Mouse (Mus musculus) ES-CJ7 (cell line): ENCODE data around the gene Derl2.

Experiments used
- DNase-seq: peaks from one replicate; pipeline ENCODE4 v3.0.0; 2011; ENCODE audit warnings: low read depth, low spot score

The Derl2 gene

DNA sequence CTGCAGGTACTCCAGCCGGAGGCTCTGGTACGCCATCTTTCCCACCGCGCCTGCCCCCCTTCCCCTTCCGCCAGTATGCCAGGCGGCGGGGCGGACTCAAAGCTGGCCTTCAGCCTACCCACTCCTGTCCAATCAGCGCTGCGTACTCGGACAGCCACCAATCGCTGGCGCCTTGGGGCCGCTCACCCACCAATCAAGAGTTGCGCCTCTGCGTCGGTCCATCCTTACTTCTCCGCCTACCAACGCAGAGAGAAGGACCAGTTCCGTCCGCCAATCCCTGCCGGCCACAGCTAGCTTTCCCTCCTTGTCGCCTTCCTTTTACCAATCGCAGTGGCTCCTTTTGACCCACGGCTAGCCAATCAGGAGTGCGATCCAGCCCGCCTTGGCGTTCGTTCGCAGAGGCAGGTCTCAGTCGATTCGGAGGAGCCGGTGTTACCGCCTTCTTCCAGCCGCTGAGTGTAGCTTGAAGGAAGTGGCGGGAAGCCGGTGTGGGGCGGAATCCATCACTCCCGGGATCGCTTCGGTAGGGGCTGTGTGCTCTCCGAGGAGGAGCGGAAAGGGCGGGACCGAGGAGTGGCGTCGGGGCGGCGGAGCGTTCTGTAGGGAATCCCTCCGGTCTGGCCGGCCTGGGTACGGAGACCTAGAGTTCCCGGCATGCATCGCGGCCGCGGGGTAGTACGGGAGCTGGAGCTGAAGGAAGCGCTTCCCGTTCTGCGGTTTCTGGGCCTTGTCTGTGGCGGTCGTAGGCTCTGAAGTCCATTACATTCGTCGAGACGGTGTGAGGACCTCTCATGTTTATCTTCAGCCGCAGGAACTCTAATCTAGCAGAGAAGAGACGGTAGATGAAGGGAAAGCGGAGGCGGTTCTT is at the start of gene Derl2, which contains the start of gene Mis12:
Derl2 (minus strand) TSS at position 641 of the 868 bp plus-strand sequence.
Mis12 (plus strand) TSS at position 411 of the 868 bp plus-strand sequence.
- DNase-seq = peak; percentile 99

DNA sequence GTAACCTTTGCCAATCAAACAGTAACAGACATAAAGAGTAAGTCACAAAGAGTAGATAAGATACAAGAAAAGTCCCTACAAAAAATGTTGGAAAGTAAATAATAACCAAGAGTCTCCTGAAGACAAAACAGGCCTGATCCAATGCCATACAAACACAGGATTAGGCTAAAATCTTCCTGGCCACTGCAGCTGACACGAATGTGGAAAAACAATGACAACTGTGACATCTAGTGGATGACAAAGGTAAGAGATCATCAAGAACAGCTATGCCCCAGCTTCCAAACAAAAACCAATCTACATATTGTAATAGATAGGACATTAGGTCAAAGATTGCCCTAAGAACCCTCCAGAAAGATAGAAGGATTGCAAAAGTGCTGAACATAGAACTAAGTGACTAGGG is 32.9 kb upstream of the Derl2 start:
- DNase-seq = peak; percentile 37

DNA sequence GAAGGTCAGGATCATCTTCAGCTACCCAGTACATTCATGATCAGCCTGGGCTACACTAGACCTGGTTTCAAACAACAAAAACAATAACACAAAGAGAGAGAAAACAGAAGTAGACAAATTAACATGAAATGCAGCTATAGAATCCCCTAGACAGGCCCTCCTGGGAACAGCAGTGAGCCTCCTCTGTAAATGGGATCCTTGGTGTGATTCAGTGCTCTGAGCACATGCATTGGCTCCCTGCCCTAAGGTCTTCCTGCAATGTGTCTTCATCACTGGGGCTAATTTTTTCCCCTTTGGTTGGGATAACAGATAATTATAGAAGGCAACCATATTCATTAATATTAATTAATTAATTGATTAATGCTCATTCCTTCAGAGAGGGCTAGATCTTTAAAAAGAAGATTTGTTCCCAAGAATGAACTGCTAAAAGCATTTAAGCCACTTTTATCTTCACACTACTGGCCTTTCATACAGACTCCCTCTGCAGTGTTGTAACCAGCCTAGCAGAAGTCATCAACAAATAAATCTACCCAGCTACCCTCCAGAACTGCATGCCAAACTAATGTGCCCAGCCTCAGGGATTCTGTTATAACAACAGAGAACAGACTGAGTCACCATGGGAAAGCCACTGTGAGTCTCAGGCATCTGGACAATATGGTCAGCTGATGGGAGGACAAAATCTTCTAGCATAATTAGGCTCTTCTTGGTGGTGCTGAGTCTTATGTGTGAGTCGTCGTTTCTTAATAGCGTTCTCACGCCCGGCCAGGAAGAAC is 20.1 kb upstream of the Derl2 start:
- DNase-seq = no peak

DNA sequence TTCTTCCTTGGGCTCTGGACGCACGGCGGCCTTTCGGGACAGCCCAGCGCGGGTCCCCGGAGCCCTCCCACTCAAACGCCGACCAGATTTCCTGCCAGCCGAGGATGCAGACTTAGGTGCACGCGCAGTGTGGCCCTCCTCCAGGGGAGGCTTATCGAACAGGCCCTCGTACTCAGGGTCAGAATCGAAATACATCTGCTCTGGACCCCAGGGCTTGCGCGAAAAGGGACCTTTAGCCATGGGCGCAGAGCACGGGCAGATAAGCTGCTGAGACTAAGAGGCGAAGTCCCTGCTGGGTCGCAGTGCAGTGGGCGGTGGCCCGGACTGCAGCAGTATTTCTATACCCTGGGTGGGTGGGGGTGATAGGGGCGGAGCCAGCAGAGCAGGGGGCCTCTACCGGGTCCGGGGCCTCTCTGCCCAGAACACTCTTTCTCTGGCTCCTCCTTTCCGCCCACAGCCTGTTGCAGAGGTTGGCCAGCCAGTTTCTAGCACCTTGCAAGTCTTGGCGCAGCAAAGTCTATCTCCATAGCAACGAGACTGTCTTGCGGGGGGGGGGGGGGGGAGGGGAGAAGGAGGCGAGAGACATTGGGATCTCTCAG is 13.6 kb upstream of the Derl2 start, which contains the start of gene 6330403K07Rik:
6330403K07Rik (minus strand) TSS at position 351 of the 599 bp plus-strand sequence.
- DNase-seq = peak; percentile 67

DNA sequence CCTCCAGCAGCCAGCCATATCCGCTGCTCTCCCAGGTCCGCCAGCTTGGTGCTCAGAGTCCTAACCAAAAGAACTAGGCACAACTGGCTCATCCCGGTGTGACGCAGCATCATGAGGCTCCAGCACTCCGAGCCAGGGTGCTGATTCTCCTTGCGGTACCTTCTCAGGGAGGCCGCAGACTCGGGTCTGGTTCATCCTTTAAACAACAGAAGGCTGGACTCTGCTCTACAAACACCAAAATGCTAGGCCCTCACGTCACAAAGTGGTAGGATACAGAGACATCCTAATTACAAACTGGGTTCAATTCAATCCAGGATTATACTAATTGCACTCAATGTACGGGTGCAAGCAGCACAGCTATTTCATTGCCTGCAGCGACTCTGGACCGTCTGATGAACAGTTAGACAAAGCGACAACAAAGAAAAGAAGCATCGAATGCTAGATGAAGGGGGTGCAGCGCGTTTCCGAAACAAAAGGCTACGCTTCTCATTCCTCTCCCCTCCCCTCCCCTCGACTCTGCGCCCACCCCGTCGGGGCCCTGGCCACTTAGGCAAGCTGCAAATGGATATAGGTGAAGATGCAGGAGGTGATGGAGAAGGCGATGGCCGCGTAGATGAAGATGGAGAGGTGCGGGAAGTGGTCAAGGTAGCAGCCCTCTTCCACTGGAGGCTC is 13.0 kb upstream of the Derl2 start:
- DNase-seq = peak; percentile 11

DNA sequence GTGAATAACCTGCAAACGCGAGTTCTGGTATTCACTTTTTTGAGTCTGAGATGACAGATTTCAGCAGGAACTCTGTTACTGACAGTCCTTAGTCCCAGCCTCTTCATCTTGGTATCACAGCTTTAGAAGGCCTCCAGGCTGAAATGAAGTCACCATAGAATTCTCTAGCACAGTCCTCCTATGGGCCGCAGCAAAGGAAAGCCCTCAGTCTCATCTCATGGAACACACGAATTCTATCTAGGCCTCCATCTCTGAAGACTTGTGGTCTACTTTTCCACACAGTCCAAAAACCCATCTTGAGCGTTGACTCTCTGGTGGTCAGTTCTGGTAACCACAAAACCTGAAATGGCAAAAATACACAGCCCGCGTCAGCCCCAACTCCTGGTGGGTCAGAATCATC is 12.4 kb upstream of the Derl2 start:
- no peak for DNase-seq

DNA sequence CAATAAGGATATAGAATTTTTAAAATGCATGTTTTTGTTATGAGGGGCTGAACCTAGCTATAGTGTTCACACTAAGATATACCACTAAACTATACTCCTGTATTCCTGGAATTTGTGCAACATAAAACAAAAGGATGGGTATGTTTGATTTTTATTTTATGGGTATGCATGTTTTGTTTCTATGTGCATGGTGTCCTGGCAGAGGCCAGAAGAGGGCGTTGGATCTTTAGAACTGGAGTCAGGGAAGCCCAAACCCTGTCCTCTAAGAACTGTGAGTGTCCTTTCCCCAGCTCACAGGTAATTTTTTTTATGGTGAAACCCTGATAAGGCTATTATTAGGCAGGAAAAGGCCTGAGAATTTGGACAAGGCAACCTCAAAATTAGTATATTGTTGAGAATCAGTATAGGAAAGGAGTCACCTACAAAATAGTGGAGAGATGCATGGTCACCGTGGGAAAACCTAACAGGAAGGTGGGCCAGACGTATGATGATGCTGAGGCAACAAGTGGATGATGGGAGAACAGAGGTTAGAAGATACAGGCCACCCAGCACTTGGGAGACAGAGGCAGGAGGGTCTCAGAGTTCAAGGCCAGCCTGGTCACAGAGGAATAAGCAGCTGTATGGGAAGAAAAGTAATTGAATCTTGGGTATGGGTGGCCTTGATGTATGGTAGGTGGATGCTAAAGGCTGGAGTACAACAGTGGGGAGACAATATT is 9.9 kb upstream of the Derl2 start:
- DNase-seq = no peak

DNA sequence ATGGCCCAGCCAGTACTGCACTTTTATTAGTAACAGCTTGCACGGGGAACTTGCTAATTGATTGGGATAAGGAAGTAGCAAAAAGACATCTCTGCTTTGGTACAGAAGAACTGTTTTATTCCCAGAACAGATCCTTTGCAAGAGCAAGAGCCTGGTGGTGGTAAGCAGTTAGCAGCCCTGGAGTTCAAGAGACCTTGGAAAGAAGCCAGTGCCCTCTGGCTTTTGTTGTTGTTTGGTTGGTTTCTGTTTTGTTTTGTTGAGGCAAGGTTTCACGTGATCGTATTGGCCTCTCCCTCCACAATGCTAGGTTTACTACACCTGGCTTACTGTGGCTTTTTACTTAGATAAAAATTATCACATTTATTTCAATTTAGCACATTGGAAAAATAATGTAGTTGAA is 8.6 kb upstream of the Derl2 start:
- DNase-seq = no peak

DNA sequence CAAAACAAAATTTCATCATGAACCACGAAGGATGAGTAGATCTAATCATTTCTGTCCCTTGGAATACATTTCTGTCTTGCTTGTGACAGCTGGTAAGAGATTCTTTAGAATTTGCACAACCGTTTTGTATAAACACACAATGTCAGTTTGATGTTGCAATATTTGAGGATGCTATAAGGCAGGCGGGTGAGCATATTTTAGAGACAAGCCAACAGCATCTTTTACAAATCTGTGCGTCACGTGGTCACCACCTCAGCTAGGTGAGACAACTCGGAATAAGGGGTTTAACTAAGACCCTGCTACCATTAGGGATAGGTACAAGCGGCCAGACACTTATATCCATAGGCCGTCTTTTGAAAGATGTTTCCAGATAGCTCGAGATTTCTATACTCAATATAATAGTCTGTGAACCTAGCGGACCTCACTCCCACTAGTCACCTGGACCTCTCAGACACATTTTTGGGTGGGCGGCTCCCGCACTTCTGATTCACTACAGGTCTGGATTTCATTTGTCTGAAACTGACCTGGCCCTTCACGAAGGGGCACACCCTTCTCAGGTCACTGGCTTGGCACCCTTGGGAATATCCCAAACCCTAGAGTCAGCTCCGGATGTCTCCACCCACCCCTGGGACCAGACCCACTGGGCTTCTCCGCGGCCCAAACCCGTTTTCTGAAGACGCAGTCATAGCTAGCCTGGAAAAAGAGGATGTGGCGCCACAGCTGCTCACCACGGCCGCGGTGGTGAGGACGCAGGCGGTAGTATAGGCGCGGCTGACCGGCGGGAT is 1.0 kb downstream of the Derl2 start:
- DNase-seq = no peak

DNA sequence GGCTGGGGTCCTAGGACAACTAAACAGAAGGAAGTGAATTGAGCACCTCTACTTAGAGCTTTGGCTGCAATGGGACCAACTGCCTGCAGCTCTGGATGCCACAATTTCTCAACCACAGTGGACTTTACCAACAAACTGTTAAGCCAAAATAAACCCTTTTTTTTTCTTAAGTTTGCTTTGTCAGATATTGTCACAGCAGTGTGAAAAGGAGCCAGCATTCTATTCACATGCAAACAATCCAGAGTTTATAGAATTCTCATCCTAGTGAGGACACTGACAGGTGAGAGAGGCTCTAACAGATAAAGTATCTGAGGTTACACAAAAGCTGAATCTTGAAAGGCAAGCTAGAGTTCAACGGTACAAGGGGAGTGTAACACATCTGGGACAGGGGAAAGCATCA is 2.6 kb downstream of the Derl2 start:
- no peak for DNase-seq

DNA sequence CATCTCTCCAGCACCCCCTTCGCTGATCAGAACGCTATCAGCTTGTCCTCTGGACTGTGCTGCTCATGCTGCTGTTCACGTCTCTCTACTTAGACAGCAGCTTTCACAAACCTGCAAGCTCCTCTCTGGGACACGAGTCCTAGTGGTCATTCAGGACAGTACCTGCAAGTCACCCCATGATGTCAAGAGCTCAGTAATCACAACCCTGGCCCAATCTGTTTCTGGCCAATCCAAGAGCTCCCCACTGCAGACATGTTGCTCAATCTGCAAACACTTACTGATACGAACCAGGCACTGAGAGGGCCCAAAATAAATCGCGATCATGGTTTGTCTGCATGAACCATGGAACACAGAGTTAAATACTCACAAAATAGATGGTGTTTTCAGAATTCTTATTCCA is 6.9 kb downstream of the Derl2 start:
- peak; percentile 22 for DNase-seq

DNA sequence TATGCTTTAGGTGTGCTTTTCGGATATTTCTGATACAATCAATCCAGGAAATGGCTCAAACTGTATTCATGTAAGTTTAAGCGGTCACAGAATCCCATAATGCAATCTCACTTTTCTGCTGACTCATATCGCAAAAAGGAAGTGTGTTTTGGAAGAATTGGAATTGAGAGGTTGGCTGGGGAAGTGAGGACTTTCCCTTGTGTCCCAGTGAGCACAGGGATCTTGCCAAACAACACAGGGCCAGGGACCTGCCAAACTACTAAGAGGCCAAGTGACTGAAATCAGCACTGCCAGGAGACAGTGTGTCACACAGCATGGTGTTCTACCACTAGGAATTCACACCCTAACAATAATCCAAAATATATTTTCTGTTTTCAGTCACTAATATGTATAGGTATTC is 11.3 kb downstream of the Derl2 start:
- no peak for DNase-seq

DNA sequence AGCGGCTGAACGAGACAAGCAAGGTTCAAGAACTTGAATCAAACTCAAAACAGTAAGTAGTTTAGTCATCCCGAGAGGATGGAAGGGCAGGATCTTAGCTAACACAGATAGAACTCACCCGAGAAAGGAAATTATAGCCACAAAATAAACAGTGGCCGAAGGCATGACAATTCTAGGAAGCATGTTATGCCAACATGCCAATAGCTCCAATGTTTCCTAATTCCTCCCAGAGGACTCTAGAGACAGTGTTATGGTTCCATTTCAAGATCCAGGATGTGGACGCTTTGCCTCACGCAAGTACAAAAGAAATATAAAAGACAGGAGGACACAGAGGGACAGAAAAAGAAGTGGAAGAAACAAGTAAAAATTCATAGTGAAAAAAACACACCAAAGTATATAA is 11.8 kb downstream of the Derl2 start:
- DNase-seq = no peak

DNA sequence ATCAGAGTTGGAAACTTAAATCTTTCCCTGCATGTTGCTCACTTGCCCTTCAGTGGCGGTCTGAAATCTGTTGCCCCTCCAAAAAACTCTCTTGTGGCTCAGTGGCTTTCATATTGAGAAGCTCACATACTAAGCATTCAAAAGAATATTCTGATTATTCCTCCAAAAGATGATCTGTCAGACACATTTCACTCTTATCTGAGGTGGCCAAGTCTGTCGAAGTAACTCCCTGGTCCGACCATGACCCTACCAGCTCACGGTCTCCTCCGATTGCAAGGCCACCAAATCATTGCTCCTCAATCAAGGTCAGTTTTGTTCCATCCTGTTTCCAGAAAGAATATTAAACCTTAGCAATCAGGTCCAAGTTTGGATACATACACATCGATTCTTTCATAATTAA is 12.6 kb downstream of the Derl2 start:
- no peak for DNase-seq

DNA sequence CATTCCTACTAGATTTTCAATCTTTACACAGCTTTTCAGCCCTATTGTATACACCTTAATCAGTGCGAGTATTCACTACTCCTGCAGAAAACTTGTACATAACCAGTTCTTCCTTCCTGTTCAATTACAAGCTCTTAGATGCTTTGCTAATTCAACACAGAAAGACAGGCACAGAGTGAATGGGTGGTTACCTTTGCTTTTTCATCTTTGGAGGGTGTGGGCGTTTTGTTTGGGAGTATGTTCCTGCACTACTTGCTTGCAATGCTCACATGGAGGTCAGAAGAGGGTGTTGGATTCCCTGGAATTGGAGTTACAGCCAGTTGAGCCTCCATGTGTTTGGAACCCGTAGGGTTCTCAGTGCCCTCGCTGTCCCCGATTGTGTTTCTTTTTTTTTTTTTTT is 14.6 kb downstream of the Derl2 start:
- DNase-seq = peak; percentile 25

DNA sequence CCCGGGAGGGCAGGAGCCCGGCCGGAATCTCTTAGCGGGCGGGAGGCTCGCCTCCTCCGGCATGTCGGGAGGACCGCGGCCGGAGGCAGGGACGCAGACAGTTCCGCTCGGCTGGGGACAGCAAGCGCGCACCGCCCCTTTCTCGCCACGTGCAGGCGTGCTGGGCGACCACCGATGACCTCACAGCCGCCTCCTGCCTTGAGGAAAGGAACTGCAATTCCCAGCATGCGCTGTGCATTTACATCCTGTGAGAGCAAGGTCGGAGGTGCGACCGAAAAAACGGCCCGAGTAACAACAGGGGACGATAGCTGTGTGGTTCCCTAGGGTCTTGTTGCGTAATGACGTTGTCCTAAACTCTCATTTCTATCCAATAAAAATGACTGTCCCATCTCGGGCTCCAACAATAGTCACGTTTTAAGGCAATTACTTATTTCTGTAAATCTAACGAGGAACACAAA is 15.3 kb downstream of the Derl2 start, which contains the start of gene Dhx33:
Dhx33 (minus strand) TSS at position 122 of the 458 bp plus-strand sequence.
- peak; percentile 99 for DNase-seq

DNA sequence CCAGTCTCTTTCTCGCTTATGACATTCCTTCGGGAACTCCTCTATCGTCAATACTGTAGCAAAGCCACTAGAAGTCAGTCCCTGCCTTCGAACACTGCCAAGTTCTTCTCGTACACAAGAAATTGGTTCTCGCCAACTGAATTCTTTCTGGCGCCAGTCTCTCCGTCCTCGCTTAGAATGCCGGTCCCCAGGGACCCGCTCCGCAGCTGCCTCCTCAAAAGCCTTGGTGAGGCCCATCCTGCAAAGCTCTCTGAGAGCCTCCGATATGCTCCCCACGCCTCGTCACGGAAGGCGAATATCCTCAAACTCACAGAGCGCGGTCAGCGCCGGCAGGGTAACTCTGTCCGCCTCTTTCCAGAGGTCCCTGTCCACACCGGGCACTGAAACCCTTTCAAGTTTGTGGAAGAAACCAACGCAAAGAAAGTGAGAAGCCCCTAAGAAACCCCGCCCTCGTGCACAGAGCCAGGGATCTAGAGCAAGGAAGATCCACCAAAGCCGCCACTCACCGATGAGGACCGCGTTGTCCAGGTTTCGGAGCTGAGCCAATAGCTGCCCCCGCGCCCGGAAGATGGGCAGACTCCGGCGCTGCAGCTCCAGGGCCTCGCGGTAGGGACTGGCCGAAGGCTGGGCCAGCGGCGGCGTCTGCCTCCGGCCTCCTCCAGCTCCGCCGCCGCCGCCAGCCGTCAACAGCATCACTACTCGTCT is 15.9 kb downstream of the Derl2 start:
- DNase-seq = no peak

DNA sequence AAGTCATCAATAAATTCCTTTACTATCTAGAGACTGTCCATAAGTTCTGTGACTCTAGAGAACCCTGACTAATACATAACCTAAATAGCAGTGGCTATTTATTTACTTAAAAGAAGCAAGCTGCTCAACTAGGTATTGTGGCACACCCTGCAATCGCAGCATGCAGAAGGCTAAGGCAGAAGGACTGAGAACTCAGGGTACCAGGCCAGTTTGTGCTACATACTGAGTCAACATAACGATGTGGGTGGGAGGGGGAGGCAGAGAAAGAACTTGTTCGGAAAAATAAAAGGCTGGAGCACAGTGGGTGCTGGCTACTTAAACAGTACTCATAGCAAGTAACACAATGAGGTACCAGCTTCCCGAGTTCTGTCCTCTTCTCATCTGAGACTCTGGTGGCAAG is 18.5 kb downstream of the Derl2 start:
- DNase-seq = no peak

DNA sequence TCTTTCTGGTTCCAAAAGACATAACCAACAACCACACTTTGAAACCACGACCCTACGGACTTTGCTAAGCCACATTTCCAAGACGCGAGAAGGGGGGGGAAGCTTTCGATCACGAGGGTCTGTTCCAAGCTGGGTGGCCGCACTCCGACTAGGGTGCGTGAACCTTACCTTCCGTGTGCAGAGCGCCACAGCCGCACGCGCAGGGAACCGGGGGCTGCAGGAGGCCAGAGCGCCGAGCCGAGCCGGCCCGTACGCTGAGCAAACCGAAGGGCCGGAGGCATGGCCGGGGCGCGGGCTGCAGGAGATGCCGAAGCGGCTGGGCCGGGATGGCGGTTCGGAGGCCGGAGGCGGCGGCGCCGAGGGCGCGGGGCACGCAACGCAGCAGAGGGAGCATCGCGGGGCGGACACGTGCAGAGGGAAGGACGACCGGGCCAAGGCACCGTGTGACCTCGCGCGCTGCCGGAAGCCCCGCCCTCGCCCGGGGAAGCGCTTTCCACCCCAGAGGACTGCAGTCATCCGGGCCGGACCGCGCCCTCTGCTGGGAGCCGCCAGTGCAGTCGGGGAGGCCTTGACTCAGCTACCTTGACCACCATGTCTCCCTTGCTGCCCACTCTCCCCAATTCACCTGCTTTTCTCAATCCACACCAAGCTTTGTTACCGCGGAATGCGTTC is 36.9 kb downstream of the Derl2 start, which contains the start of gene C1qbp:
C1qbp (minus strand) TSS at position 470 of the 672 bp plus-strand sequence.
- peak; percentile 90 for DNase-seq
